Mouse (Mus musculus) spleen, postnatal 36 days (tissue): ENCODE results near the gene Zkscan16.

ENCODE experiments used
- DNase-seq, 2 experiments: peaks; one replicate each; pipeline ENCODE4 v3.0.0; 2022; ENCODE audit warnings: low spot score in 2 of 2, mixed read lengths in 1 of 2

Zkscan16 gene

GRCm38 (mm10) chr4:58999686-59000085 lies 56.3 kb downstream of the Zkscan16 start:
- DNase-seq = peak; percentile 57 to 64

GRCm38 (mm10) chr4:59000614-59001013 lies 57.2 kb downstream of the Zkscan16 start:
- peak; percentile 63 to 64 for DNase-seq

- DNase-seq = peak; percentile 93 to 94
Observed at GRCm38 (mm10) chr4:59002948-59003805, 59.7 kb downstream of the Zkscan16 start, which contains the start of gene Gm20503. Gene Gm20503, plus strand, starts transcription at chr4:59003210.

GRCm38 (mm10) chr4:59003806-59004200 lies 60.4 kb downstream of the Zkscan16 start:
- DNase-seq = no peak

GRCm38 (mm10) chr4:59006211-59006610 lies 62.8 kb downstream of the Zkscan16 start:
- DNase-seq = no peak

GRCm38 (mm10) chr4:59007016-59007415 lies 63.6 kb downstream of the Zkscan16 start:
- no peak for DNase-seq
